Mouse (Mus musculus) hindbrain, postnatal 0 days (tissue): ENCODE measurements around the gene Capn10. TPM values are rescaled to one million over a fixed set of nuclear protein-coding genes. Genes with fewer than 3 reads are reported as not detected.

Experiments used
- ATAC-seq: fragments of 200-750 bp; cut with Nextera tagmentation; 2 replicates; pipeline ENCODE4 v1.8.0; 2017; ENCODE audit warnings: mild to moderate bottlenecking, moderate TSS enrichment, moderate library complexity
- DNase-seq: peaks from one replicate; pipeline ENCODE4 v3.0.0-alpha.2; 2015; ENCODE audit warnings: low spot score
- H3K27ac ChIP-seq: fragments of 300-500 bp; sonication (generic); 2 replicates; pipeline ENCODE4 v1.5.1; 2014; ENCODE audit warnings: mild to moderate bottlenecking
- H3K27me3 ChIP-seq: fragments of 300-500 bp; sonication (generic); 2 replicates; pipeline ENCODE4 v1.6.1; 2014; ENCODE audit warnings: low read length, mixed read lengths; ENCODE audit not compliant: insufficient read depth
- H3K36me3 ChIP-seq: fragments of 300-500 bp; sonication (generic); 2 replicates; pipeline ENCODE4 v1.6.1; 2014; ENCODE audit warnings: low read length, mixed read lengths; ENCODE audit not compliant: insufficient read depth
- H3K4me1 ChIP-seq: fragments of 300-500 bp; sonication (generic); 2 replicates; pipeline ENCODE4 v1.6.1; 2014; ENCODE audit warnings: antibody characterized with exemption, low read length, mixed read lengths; ENCODE audit not compliant: insufficient read depth
- H3K4me2 ChIP-seq: fragments of 300-500 bp; sonication (generic); 2 replicates; pipeline ENCODE4 v1.6.1; 2014; ENCODE audit warnings: low read depth, mild to moderate bottlenecking, low read length, moderate library complexity, mixed read lengths
- H3K4me3 ChIP-seq: fragments of 300-500 bp; sonication (generic); 2 replicates; pipeline ENCODE4 v1.5.1; 2014; ENCODE audit warnings: low read length
- H3K9ac ChIP-seq: fragments of 300-500 bp; sonication (generic); replicated peaks from 2 replicates; pipeline ENCODE4 v1.6.1; 2014; ENCODE audit warnings: mild to moderate bottlenecking, low read length, moderate library complexity, mixed read lengths
- H3K9me3 ChIP-seq: fragments of 300-500 bp; sonication (generic); 2 replicates; pipeline ENCODE4 v1.6.1; 2016; ENCODE audit warnings: low read length, mixed read lengths
- CTCF ChIP-seq: IDR thresholded peaks from 2 replicates; pipeline ENCODE4 v1.5.1; 2016; ENCODE audit warnings: antibody characterized with exemption, control low read depth, low read depth
- WGBS: fragments of 180-500 bp; shearing (Covaris S2); extraction: QIAGEN DNeasy Blood & Tissue Kit; methylation state at CpG from one replicate; pipeline ENCODE4 v1.1.7; 2014; 5-methylcytosine and 5-hydroxymethylcytosine counted together
- polyA plus RNA-seq: library from polyadenylated mRNA; unstranded; fragments of >200 nt; fragmentation: Nextera tagmentation; extraction: Ambion mirVana; gene quantifications from 2 replicates; pipeline ENCODE4 v1.2.1, GENCODE M21; 2015
- total RNA-seq: library from RNA; depleted of rRNA; stranded (reverse); fragments of >200 nt; gene quantifications from 2 replicates; pipeline ENCODE4 v1.2.3, GENCODE M21; 2014; rRNA removed

Gene Capn10
- total RNA-seq (79.7 and 101 TPM in 2 replicates), polyA plus RNA-seq (50.4 and 51.0 TPM in 2 replicates)

DNA sequence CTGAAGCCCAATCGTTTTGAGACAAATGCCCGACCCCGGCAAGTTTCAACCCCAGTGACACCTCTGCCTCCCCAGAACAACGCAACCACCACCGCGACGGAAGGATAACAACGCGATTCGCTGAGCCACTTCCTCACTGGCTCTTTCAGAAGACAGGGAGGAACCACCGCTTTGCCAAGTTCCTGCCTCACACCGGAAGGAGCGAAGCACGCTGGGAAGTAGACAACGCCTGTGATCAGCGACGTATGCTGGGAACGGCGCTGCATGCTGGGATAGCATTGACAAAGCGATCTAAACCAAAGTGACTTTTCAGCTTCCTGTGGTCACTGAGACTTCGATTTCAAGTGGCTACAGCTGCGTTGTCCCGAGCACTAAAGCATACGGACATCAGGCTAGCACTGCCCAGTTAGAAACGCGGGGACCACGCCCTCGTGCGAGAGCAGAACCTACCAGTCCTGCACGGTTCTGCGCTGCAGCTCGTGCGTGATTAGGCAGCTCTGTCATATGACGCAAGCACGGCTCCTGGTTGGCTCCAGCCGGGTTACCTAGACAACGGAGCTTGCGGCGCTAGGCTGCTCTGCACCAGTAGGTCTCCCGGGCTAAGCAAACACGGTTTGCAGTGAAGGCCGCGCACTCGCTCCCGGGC lies at the start of gene Capn10:
Gene Capn10 (plus strand): TSS at position 195 of the 646 bp plus-strand sequence.
- TF ChIP-seq CTCF, result peak; percentile 34
- under 1% methylated on average over 45 of the region's 45 CpGs for WGBS
- H3K9me3 ChIP-seq, result no peaks in the 10 kb centered on the region
- DNase-seq, result peak; percentile 99
- peak within 1 kb of the TSS; percentile 78 for H3K9ac ChIP-seq
- peaks cover 15% of the 10 kb centered on the region; the same call in 1 of the 2 replicates for H3K4me1 ChIP-seq
- peak within 1 kb of the TSS; percentile 83 for H3K4me2 ChIP-seq
- peaks cover 11% of the 10 kb centered on the region; the same call in 1 of the 2 replicates for H3K36me3 ChIP-seq
- peak within 1 kb of the TSS; percentile 98 for H3K27ac ChIP-seq
- H3K4me3 ChIP-seq, result peak within 1 kb of the TSS; percentile 79
- peak; percentile 99 for ATAC-seq
- H3K27me3 ChIP-seq, result no peaks in the 10 kb centered on the region

DNA sequence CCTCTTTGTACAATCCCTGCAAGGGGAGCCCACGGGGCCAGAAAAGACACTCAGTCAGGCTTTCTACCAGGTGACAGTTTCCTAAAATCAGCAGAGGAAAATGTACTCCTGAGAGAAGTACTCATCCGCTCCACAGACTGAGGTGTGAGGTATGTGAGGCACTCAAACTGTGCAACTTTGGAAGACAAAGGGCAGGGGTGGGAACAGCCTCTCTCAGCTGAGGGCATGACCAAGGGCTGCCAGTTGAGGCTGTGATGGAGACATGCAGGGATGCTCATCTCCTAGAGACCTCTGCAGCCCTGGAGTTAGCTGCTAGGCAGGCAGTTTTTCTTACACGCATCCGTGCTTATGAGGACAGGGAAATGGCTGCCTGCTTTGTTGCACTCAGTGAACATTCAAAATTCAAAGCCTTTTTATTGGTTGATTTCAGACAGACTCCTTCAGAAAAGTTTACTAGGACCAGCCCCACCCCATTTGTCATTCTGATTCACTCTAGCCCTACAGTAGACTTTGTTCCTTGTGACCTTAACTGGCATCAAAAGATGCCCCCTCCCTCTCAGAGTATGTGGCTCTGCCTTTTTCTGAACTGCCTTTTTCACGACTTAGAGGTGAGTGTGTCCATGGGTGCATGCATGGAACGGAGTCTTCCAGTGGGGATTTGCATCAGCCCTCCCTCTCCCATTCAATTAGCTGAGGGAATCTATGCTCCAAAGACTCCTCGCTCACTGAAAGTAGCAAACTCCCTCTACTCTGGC lies 45.1 kb upstream of the Capn10 start:
- WGBS, result 80% methylated on average over 7 of the region's 7 CpGs

DNA sequence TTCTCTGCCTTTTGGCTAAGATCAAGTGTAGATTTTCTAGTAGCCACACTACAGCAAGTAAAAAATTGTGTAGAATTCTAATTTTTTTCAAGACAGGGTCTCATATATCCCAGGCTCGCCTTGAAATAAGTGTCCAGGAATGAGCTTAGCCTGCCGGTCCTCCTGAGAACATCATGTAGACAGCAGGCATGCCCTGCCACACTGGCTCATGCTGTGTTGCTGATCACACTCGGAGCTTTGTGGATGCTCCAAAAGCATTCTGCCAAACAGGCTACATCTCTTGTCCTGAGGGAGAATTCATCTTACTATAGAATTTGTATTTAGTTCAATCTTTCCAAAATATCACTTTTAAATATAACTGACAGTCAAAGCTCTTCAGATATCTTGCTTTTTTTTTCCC lies 41.4 kb upstream of the Capn10 start:
- Histone ChIP-seq H3K4me3 (no peak overlapping the region), H3K27ac (no peak overlapping the region), H3K4me1 (no peaks in the 10 kb centered on the region), H3K9ac (no peak overlapping the region), H3K27me3 (no peaks in the 10 kb centered on the region), H3K36me3 (no peaks in the 10 kb centered on the region), H3K9me3 (no peaks in the 10 kb centered on the region), H3K4me2 (no peak overlapping the region)
- TF ChIP-seq CTCF, result no peak
- ATAC-seq, result no peak
- no peak for DNase-seq
- WGBS, result 53% methylated on average over 3 of the region's 3 CpGs

More for the DNA sequence above, 45.1 kb upstream of the Capn10 start:
- Histone ChIP-seq H3K27me3 (no peaks in the 10 kb centered on the region), H3K9me3 (no peaks in the 10 kb centered on the region), H3K4me3 (no peak overlapping the region), H3K4me1 (no peaks in the 10 kb centered on the region), H3K36me3 (no peaks in the 10 kb centered on the region), H3K27ac (no peak overlapping the region), H3K4me2 (no peak overlapping the region), H3K9ac (no peak overlapping the region)
- ATAC-seq, result no peak
- no peak for TF ChIP-seq CTCF
- no peak for DNase-seq

DNA sequence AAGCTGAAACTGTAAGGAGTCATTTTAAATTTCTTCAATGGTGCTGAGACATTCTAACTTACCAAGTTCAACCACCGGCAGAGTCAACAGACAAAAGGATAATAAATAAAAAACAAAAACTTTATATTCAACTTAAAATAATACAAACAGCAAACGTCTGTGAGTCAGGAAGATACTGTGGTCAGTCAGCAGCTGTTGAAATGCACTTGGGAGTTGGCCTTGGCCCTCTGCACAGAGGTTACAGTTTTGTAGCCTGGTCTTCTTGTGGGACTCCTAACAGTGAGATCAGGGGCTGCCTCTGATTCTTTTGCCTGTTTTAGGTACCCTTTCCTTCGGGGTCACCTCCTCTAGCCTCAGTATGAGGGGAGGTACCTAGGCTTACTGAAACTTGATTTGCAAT lies 40.3 kb upstream of the Capn10 start:
- H3K36me3 ChIP-seq, result no peaks in the 10 kb centered on the region
- H3K4me1 ChIP-seq, result no peaks in the 10 kb centered on the region
- no peak overlapping the region for H3K9ac ChIP-seq
- H3K27ac ChIP-seq, result no peak overlapping the region
- H3K27me3 ChIP-seq, result no peaks in the 10 kb centered on the region
- H3K4me2 ChIP-seq, result no peak overlapping the region
- ATAC-seq (no peak), DNase-seq (no peak)
- WGBS, result 74% methylated on average over 3 of the region's 3 CpGs
- no peak for TF ChIP-seq CTCF
- H3K9me3 ChIP-seq, result no peaks in the 10 kb centered on the region
- no peak overlapping the region for H3K4me3 ChIP-seq

DNA sequence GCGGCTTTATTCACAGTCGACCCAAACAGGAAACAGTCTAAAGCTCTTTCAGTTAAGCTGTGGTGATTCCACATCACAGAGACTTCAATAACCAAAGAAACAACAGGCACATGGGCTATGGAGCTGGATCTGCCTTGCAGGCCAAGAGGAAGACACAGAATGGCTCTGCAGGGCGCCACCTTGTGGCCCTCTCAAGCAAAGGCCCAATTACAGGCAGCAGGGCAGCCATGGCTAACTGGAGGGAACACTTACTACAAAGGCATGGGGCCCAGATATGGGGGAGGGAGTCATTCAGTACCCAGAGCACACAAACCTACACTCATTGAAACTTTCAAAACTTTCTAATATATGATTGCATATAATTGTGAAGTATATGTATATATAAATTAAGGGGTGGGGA lies 39.1 kb upstream of the Capn10 start:
- ATAC-seq (peak; percentile 92), DNase-seq (peak; percentile 92)
- no peak overlapping the region for H3K4me3 ChIP-seq
- H3K27me3 ChIP-seq, result 0 out of 2 replicates have a peak, but pooled peaks cover 2% of the 10 kb centered on the region
- no peaks in the 10 kb centered on the region for H3K9me3 ChIP-seq
- 15% methylated on average over 3 of the region's 3 CpGs for WGBS
- H3K4me1 ChIP-seq, result no peaks in the 10 kb centered on the region
- H3K27ac ChIP-seq, result no peak overlapping the region
- TF ChIP-seq CTCF, result peak; percentile 97
- H3K36me3 ChIP-seq, result no peaks in the 10 kb centered on the region
- no peak overlapping the region for H3K9ac ChIP-seq
- no peak overlapping the region for H3K4me2 ChIP-seq

DNA sequence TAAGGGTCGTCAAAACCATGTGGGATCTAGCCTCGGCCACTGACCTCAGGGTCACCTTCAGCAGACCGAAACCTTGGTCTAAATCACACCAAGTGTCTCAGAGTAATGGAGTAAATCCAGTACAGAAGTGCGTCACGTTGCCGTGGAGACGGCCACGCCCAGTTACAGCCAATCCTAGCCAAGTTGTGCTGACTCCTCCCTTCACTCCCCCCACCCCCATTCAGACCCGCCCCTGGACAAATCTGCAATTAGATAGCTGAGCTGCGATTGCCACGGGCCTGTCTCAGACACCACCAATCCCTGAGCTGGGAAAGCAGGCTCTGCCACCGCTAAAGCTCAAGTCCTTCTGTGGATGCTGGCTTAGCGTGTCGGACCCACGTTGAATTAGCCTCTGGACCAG lies 31.4 kb upstream of the Capn10 start, which contains the start of gene Ankmy1:
Gene Ankmy1 (minus strand): TSS at position 121 of the 400 bp plus-strand sequence.
- ATAC-seq (peak; percentile 58), DNase-seq (peak; percentile 81)
- H3K9ac ChIP-seq, result no peak within 1 kb of the TSS
- peak within 1 kb of the TSS; percentile 52 for H3K4me2 ChIP-seq
- H3K9me3 ChIP-seq, result no peaks in the 10 kb centered on the region
- no peak for TF ChIP-seq CTCF
- no peak within 1 kb of the TSS for H3K27ac ChIP-seq
- WGBS, result 1% methylated on average over 15 of the region's 15 CpGs
- H3K4me3 ChIP-seq, result peak within 1 kb of the TSS; percentile 14; the same call in 1 of the 2 replicates
- H3K36me3 ChIP-seq, result no peaks in the 10 kb centered on the region
- H3K27me3 ChIP-seq, result 0 out of 2 replicates have a peak, but pooled peaks cover 3% of the 10 kb centered on the region
- peaks cover 4% of the 10 kb centered on the region; the same call in 1 of the 2 replicates for H3K4me1 ChIP-seq
